Mouse (Mus musculus) liver, postnatal 0 days (tissue): ENCODE measurements around the gene Slpi.

Source experiments
- CTCF ChIP-seq: sonication (generic); IDR thresholded peaks from 2 replicates; pipeline ENCODE4 v1.5.1; 2016; ENCODE audit warnings: antibody characterized with exemption, low read depth
- EP300 ChIP-seq: IDR thresholded peaks from 2 replicates; pipeline ENCODE4 v1.6.1; 2016; ENCODE audit warnings: antibody characterized with exemption, low read depth, mild to moderate bottlenecking

GRCm38 (mm10) chr2:164437710-164438109, 48.8 kb upstream of the Slpi start:
- TF ChIP-seq CTCF (no peak), EP300 (no peak)
